Mouse (Mus musculus) intestine, postnatal 0 days (tissue): ENCODE results near the gene Atf6. TPM values are rescaled to one million over a fixed set of nuclear protein-coding genes. Genes with fewer than 3 reads are reported as not detected.

Experiments
- ATAC-seq: fragments of 200-750 bp; cut with Nextera tagmentation; 2 replicates; pipeline ENCODE4 v1.8.0; 2017; ENCODE audit warnings: mild to moderate bottlenecking, moderate TSS enrichment, moderate library complexity
- H3K27ac ChIP-seq: fragments of 300-500 bp; sonication (generic); 2 replicates; pipeline ENCODE4 v1.5.1; 2014; ENCODE audit warnings: mild to moderate bottlenecking, low read depth, low read length, moderate library complexity
- H3K27me3 ChIP-seq: fragments of 300-500 bp; sonication (generic); replicated peaks from 2 replicates; pipeline ENCODE4 v1.6.1; 2014; ENCODE audit warnings: low read length, mixed read lengths; ENCODE audit not compliant: control insufficient read depth, insufficient read depth
- H3K36me3 ChIP-seq: fragments of 300-500 bp; sonication (generic); 2 replicates; pipeline ENCODE4 v1.6.1; 2014; ENCODE audit warnings: mild to moderate bottlenecking, moderate library complexity; ENCODE audit not compliant: control insufficient read depth, insufficient read depth
- H3K4me1 ChIP-seq: fragments of 300-500 bp; sonication (generic); replicated peaks from 2 replicates; pipeline ENCODE4 v1.6.1; 2014; ENCODE audit warnings: antibody characterized with exemption, low read length, mixed read lengths; ENCODE audit not compliant: control insufficient read depth, insufficient read depth
- H3K4me2 ChIP-seq: fragments of 300-500 bp; sonication (generic); replicated peaks from 2 replicates; pipeline ENCODE4 v1.6.1; 2014; ENCODE audit warnings: low read depth, mild to moderate bottlenecking, moderate library complexity
- H3K4me3 ChIP-seq: fragments of 300-500 bp; sonication (generic); 2 replicates; pipeline ENCODE4 v1.5.1; 2014; ENCODE audit warnings: low read depth, low read length
- H3K9ac ChIP-seq: fragments of 300-500 bp; sonication (generic); 2 replicates; pipeline ENCODE4 v1.6.1; 2014; ENCODE audit warnings: mild to moderate bottlenecking, low read depth, low read length
- H3K9me3 ChIP-seq: fragments of 300-500 bp; sonication (generic); 2 replicates; pipeline ENCODE4 v1.6.1; 2016; ENCODE audit warnings: mixed run types; ENCODE audit not compliant: control insufficient read depth
- CTCF ChIP-seq: sonication (generic); IDR thresholded peaks from 2 replicates; pipeline ENCODE4 v1.5.1; 2016; ENCODE audit warnings: low read depth, mild to moderate bottlenecking, control low read depth, antibody characterized with exemption, moderate library complexity
- WGBS: fragments of 180-500 bp; shearing (Covaris S2); extraction: QIAGEN DNeasy Blood & Tissue Kit; methylation state at CpG from one replicate; pipeline ENCODE4 v1.1.7; 2014; 5-methylcytosine and 5-hydroxymethylcytosine counted together
- polyA plus RNA-seq: library from polyadenylated mRNA; unstranded; fragments of >200 nt; fragmentation: Nextera tagmentation; extraction: Ambion mirVana; gene quantifications from 2 replicates; pipeline ENCODE4 v1.2.1, GENCODE M21; 2015

Gene Atf6
- polyA plus RNA-seq, 1 experiment from 2014 or later, result 5.4 TPM

GRCm38 (mm10) chr1:170771437-170772003 is 96.1 kb downstream of the Atf6 start:
- H3K27ac ChIP-seq, result no peak overlapping the region
- H3K36me3 ChIP-seq, result peaks cover 3% of the 10 kb centered on the region; the same call in 1 of the 2 replicates
- no peak for TF ChIP-seq CTCF
- H3K4me3 ChIP-seq, result no peak overlapping the region
- no peak overlapping the region for H3K4me2 ChIP-seq
- H3K27me3 ChIP-seq, result no peaks in the 10 kb centered on the region
- no peak for ATAC-seq
- H3K4me1 ChIP-seq, result no peaks in the 10 kb centered on the region
- no peak overlapping the region for H3K9ac ChIP-seq
- 63% methylated on average over 25 of the region's 25 CpGs for WGBS
- no peaks in the 10 kb centered on the region for H3K9me3 ChIP-seq

GRCm38 (mm10) chr1:170770691-170771090 is 96.9 kb downstream of the Atf6 start:
- Histone ChIP-seq H3K9ac (no peak overlapping the region), H3K36me3 (peaks cover 3% of the 10 kb centered on the region; the same call in 1 of the 2 replicates), H3K27ac (no peak overlapping the region), H3K4me1 (no peaks in the 10 kb centered on the region), H3K27me3 (no peaks in the 10 kb centered on the region), H3K9me3 (no peaks in the 10 kb centered on the region), H3K4me2 (no peak overlapping the region), H3K4me3 (no peak overlapping the region)
- TF ChIP-seq CTCF, result no peak
- WGBS, result 90% methylated on average over 14 of the region's 14 CpGs
- no peak for ATAC-seq

- H3K9me3 ChIP-seq, result no peaks in the 10 kb centered on the region
- no peak for ATAC-seq
- no peak for TF ChIP-seq CTCF
- 56% methylated on average over 2 of the region's 2 CpGs for WGBS
- no peak overlapping the region for H3K27ac ChIP-seq
- no peak overlapping the region for H3K4me2 ChIP-seq
- H3K36me3 ChIP-seq, result peaks cover 8% of the 10 kb centered on the region; the same call in 1 of the 2 replicates
- no peaks in the 10 kb centered on the region for H3K27me3 ChIP-seq
- no peaks in the 10 kb centered on the region for H3K4me1 ChIP-seq
- no peak overlapping the region for H3K9ac ChIP-seq
- no peak overlapping the region for H3K4me3 ChIP-seq
Observed at GRCm38 (mm10) chr1:170766997-170767396, 100.6 kb downstream of the Atf6 start.

- Histone ChIP-seq H3K27ac (no peak overlapping the region), H3K9me3 (no peaks in the 10 kb centered on the region), H3K9ac (no peak overlapping the region), H3K4me1 (no peaks in the 10 kb centered on the region), H3K4me3 (no peak overlapping the region), H3K4me2 (no peak overlapping the region), H3K27me3 (no peaks in the 10 kb centered on the region), H3K36me3 (peaks cover 5% of the 10 kb centered on the region; the same call in 1 of the 2 replicates)
- TF ChIP-seq CTCF, result no peak
- WGBS, result 40% methylated on average over 1 of the region's 1 CpGs
- ATAC-seq, result no peak
Observed at GRCm38 (mm10) chr1:170764798-170765197, 102.8 kb downstream of the Atf6 start.

GRCm38 (mm10) chr1:170761634-170762033 is 105.9 kb downstream of the Atf6 start:
- WGBS, result 95% methylated on average over 1 of the region's 1 CpGs
- no peaks in the 10 kb centered on the region for H3K4me1 ChIP-seq
- no peak for ATAC-seq
- H3K4me3 ChIP-seq, result no peak overlapping the region
- no peaks in the 10 kb centered on the region for H3K9me3 ChIP-seq
- H3K27ac ChIP-seq, result no peak overlapping the region
- peaks cover 5% of the 10 kb centered on the region; the same call in 1 of the 2 replicates for H3K36me3 ChIP-seq
- no peak overlapping the region for H3K4me2 ChIP-seq
- H3K27me3 ChIP-seq, result no peaks in the 10 kb centered on the region
- no peak overlapping the region for H3K9ac ChIP-seq
- no peak for TF ChIP-seq CTCF

GRCm38 (mm10) chr1:170753597-170753996 is 114.0 kb downstream of the Atf6 start:
- Histone ChIP-seq H3K9ac (no peak overlapping the region), H3K9me3 (no peaks in the 10 kb centered on the region), H3K4me3 (no peak overlapping the region), H3K4me1 (no peaks in the 10 kb centered on the region), H3K36me3 (no peaks in the 10 kb centered on the region), H3K27ac (no peak overlapping the region), H3K4me2 (no peak overlapping the region), H3K27me3 (no peaks in the 10 kb centered on the region)
- ATAC-seq, result no peak
- WGBS, result 49% methylated on average over 5 of the region's 5 CpGs
- TF ChIP-seq CTCF, result no peak; the same call in 1 of the 2 replicates

GRCm38 (mm10) chr1:170751797-170752196 is 115.8 kb downstream of the Atf6 start:
- no peak for ATAC-seq
- no peaks in the 10 kb centered on the region for H3K4me1 ChIP-seq
- H3K9me3 ChIP-seq, result no peaks in the 10 kb centered on the region
- 92% methylated on average over 7 of the region's 7 CpGs for WGBS
- H3K36me3 ChIP-seq, result no peaks in the 10 kb centered on the region
- no peak overlapping the region for H3K4me3 ChIP-seq
- no peak overlapping the region for H3K27ac ChIP-seq
- H3K9ac ChIP-seq, result no peak overlapping the region
- TF ChIP-seq CTCF, result no peak
- no peaks in the 10 kb centered on the region for H3K27me3 ChIP-seq
- no peak overlapping the region for H3K4me2 ChIP-seq
